In genomic region chr7:142425641-142426213, GRCm38 (mm10) we compare ENCODE assay signal across 11 mouse cellular contexts. TPM values are rescaled to one million over a fixed set of nuclear protein-coding genes. Genes with fewer than 3 reads are reported as not detected.
A peak's percentile ranks its signal among the peaks of the same experiment; 100 is the strongest.
DNase-seq lines count a peak whose midpoint lies in the region; ATAC-seq and TF ChIP-seq lines count a peak whose summit lies in the region.
"Had no signal": no experiment of that assay in that cellular context is flagged by ENCODE, and none has a peak within 500 bp of the region (broad histone marks: within the 10 kb centered on the region; RNA-seq: fewer than 3 reads in every experiment).

No protein-coding gene starts in this region.

- no peaks in the 10 kb centered on the region for H3K27me3 ChIP-seq in Patski
- no peaks in the 10 kb centered on the region for H3K27me3 ChIP-seq in kidney, postnatal 0 days (ENCODE audit: insufficient read depth, low read length)

- in situ Hi-C loops in Patski (cut with MboI; ENCODE audit: low pct_unique_long_range_greater_than_20kb) = no loop called here

- no peak overlapping the region for H3K9ac ChIP-seq in kidney, postnatal 0 days (ENCODE audit: low read depth, low read length)

- WGBS in kidney, postnatal 0 days = 37% methylated on average over 11 of the region's 11 CpGs

- H3K4me2 ChIP-seq in kidney, postnatal 0 days (ENCODE audit: low read length) = no peak overlapping the region

- no peaks in the 10 kb centered on the region for H3K9me3 ChIP-seq in kidney, postnatal 0 days (replicated peaks; ENCODE audit: low read length)

- 0 out of 2 replicates have a peak, but pooled peaks cover 5% of the 10 kb centered on the region for H3K4me1 ChIP-seq in kidney, postnatal 0 days (replicated peaks; ENCODE audit: insufficient read depth, low read length)

- no peak overlapping the region for H3K4me3 ChIP-seq in left cerebral cortex, adult 2 months
- H3K4me3 ChIP-seq in kidney, postnatal 0 days (replicated peaks; ENCODE audit: low read depth, low read length) = no peak overlapping the region
- H3K4me3 ChIP-seq: megakaryocyte, embryonic 14.5 days had no signal

- peak; percentile 56 for ATAC-seq in Patski
- ATAC-seq in kidney, postnatal 0 days (replicated peaks; ENCODE audit: low FRiP score, low read depth) = peak; percentile 34; the same call in 1 of the 2 replicates

- intact Hi-C loops in left cerebral cortex, adult 2 months (cut with DNase I) = no loop called here

- no peaks in the 10 kb centered on the region for H3K36me3 ChIP-seq in kidney, postnatal 0 days (ENCODE audit: insufficient read depth, low read length)

- CTCF ChIA-PET in Patski (lab: Charles Lee) = interaction anchor here (0.8 to 4.6 kb wide), 13 partner anchors 9 to 92 kb away, joined by 3 to 29 read pairs (median 5); partner anchors contain the start of gene Ctsd

- peak; percentile 49 for DNase-seq in adrenal gland, postnatal 14 days
- no peak for DNase-seq in adrenal gland, adult 18-20 months (ENCODE audit: low spot score in 2 of 2)
- no peak for DNase-seq in left cerebral cortex, adult 2 months (ENCODE audit: extremely low spot score in 1 of 2, low spot score in 2 of 2)
- DNase-seq in left cerebral cortex, adult 9 months (ENCODE audit: low spot score in 2 of 2) = no peak
- no peak for DNase-seq in Patski (ENCODE audit: low read depth, low spot score)
- peak; percentile 73 for DNase-seq in kidney, postnatal 0 days (ENCODE audit: low spot score)
- DNase-seq in layer of hippocampus, postnatal 36 days = no peak
- no peak for DNase-seq in left cerebral cortex, adult 11 months (ENCODE audit: low spot score)

- TF ChIP-seq CTCF in left cerebral cortex, adult 2 months (IDR thresholded peaks at IDR 0.05) = peak; percentile 50
- no peak for TF ChIP-seq CTCF in Patski (IDR thresholded peaks at IDR 0.05)
- peak; percentile 74 for TF ChIP-seq CTCF in kidney, postnatal 0 days (IDR thresholded peaks at IDR 0.05; ENCODE audit: low read depth)

- H3K27ac ChIP-seq in left cerebral cortex, adult 2 months = no peak overlapping the region
- H3K27ac ChIP-seq in kidney, postnatal 0 days = no peak overlapping the region

- POLR2A ChIA-PET in Patski (lab: Charles Lee) = interaction anchor here (0.6 to 10.2 kb wide), 10 partner anchors 11 to 1315 kb away, joined by 3 to 91 read pairs (median 6); partner anchors contain the start of genes Ctsd, Gm49369, Ifitm10 and Tnni2

RNA-seq across cellular contexts. Expression of gene Syt8, which starts 8.9 kb away (rescaled TPM):
- not detected in 2 replicates for total RNA-seq in adrenal gland, postnatal 14 days (2021)
- not detected for total RNA-seq in adrenal gland, adult 18-20 months (2021)
- total RNA-seq in left cerebral cortex, adult 2 months (2021) = not detected
- 11.5 TPM for polyA plus RNA-seq in Patski (2021)
- 2.5 and 4.8 TPM in 2 replicates for polyA plus RNA-seq in kidney, postnatal 0 days (2015; fragmentation: Nextera tagmentation; extraction: Ambion mirVana)
- total RNA-seq in layer of hippocampus, postnatal 36 days (2021) = not detected

RNA-seq across cellular contexts. Expression of gene Tnni2, which starts 15.9 kb away (rescaled TPM):
- total RNA-seq in adrenal gland, postnatal 14 days (2021) = 0.56 and 0.67 TPM in 2 replicates
- total RNA-seq in adrenal gland, adult 18-20 months (2021) = 10 to 100 TPM in 1 of 2 experiments, under 1 TPM in 1; 0.83 to 10.2 TPM
- total RNA-seq in left cerebral cortex, adult 2 months (2021) = under 1 TPM in 1 of 2 experiments, not detected in 1; 0.50 TPM
- 1.5 TPM for polyA plus RNA-seq in Patski (2021)
- 2.2 and 3.0 TPM in 2 replicates for polyA plus RNA-seq in kidney, postnatal 0 days (2015; fragmentation: Nextera tagmentation; extraction: Ambion mirVana)
- total RNA-seq in layer of hippocampus, postnatal 36 days (2021) = not detected

RNA-seq across cellular contexts. Expression of gene Lsp1, which starts 34.9 kb away (rescaled TPM):
- total RNA-seq in adrenal gland, postnatal 14 days (2021) = 20.4 and 52.3 TPM in 2 replicates
- 10 to 100 TPM; 17.0 to 24.2 TPM for total RNA-seq in adrenal gland, adult 18-20 months (2021)
- total RNA-seq in left cerebral cortex, adult 2 months (2021) = 1 to 10 TPM; 3.4 to 7.1 TPM
- 15.5 TPM for polyA plus RNA-seq in Patski (2021)
- polyA plus RNA-seq in kidney, postnatal 0 days (2015; fragmentation: Nextera tagmentation; extraction: Ambion mirVana) = 161 and 165 TPM in 2 replicates
- total RNA-seq in layer of hippocampus, postnatal 36 days (2021) = 1 to 10 TPM; 1.2 to 3.4 TPM

RNA-seq across cellular contexts. Expression of gene Ctsd, which starts 37.9 kb away (rescaled TPM):
- total RNA-seq in adrenal gland, postnatal 14 days (2021) = 678 and 680 TPM in 2 replicates
- 1,000 to 10,000 TPM; 1,152 to 1,350 TPM for total RNA-seq in adrenal gland, adult 18-20 months (2021)
- total RNA-seq in left cerebral cortex, adult 2 months (2021) = 100 to 1,000 TPM; 304 TPM
- 3,389 TPM for polyA plus RNA-seq in Patski (2021)
- polyA plus RNA-seq in kidney, postnatal 0 days (2015; fragmentation: Nextera tagmentation; extraction: Ambion mirVana) = 575 and 586 TPM in 2 replicates
- 100 to 1,000 TPM; 289 to 292 TPM for total RNA-seq in layer of hippocampus, postnatal 36 days (2021)

RNA-seq across cellular contexts. Expression of gene Gm49369, which starts 43.3 kb away (rescaled TPM):
- 1.4 TPM in 1 of 2 replicates, not detected in the other for total RNA-seq in adrenal gland, postnatal 14 days (2021)
- 1 to 10 TPM; 3.1 to 9.4 TPM for total RNA-seq in adrenal gland, adult 18-20 months (2021)
- 1 to 10 TPM; 4.3 to 4.5 TPM for total RNA-seq in left cerebral cortex, adult 2 months (2021)
- polyA plus RNA-seq in Patski (2021) = 1,155 TPM
- not detected in 2 replicates for polyA plus RNA-seq in kidney, postnatal 0 days (2015; fragmentation: Nextera tagmentation; extraction: Ambion mirVana)
- not detected for total RNA-seq in layer of hippocampus, postnatal 36 days (2021)
- polyA plus RNA-seq: large intestine, adult 2 months; small intestine, adult 2 months had no signal

Comparison
In these comparisons a context has a peak if more than half of its experiments do, and no peak if none do; other contexts are left out.
1. DNase-seq: peak in adrenal gland, postnatal 14 days (single experiment) and kidney, postnatal 0 days (single experiment); none in adrenal gland, adult 18-20 months (0 of 2), left cerebral cortex, adult 2 months (0 of 2), left cerebral cortex, adult 9 months (0 of 2), Patski (single experiment), layer of hippocampus, postnatal 36 days (0 of 2) and left cerebral cortex, adult 11 months (single experiment).